Comparison of ENCODE assay signal across 8 mouse cellular contexts in the genomic region with DNA sequence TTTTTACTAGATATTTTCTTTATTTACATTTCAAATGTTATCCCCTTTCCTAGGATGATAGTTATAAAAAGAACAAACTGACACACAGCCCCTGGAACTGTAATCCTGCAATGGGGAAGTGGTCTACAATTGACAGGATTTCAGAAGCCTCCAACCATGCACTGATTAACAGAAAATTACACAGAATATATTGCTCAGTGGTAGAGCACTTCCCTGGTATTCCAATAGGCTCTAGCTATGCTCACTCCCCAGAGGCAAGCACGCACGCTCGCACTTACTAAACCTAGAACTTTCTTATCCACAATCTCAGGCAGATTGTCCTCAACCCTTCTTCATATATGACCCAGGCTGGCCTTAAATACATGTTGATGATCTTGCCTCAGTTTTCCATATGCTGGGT. TPM values are rescaled to one million over a fixed set of nuclear protein-coding genes. Genes with fewer than 3 reads are reported as not detected.
DNase-seq lines count a peak whose midpoint lies in the region; ATAC-seq and TF ChIP-seq lines count a peak whose summit lies in the region.

No protein-coding gene starts in this region.

- peak overlapping the region; percentile 61 to 86 (median 74) for H3K4me3 ChIP-seq in CH12.LX (replicated peaks in 1 of 3; ENCODE audit: low read depth in 2 of 3, low read length in 2 of 3, poor library complexity in 1 of 3)
- H3K4me3 ChIP-seq in forebrain, embryonic 12.5 days (replicated peaks): peak overlapping the region; percentile 89
- peak overlapping the region; percentile 89 for H3K4me3 ChIP-seq in liver, embryonic 13.5 days (replicated peaks)

- DNase-seq in embryo, embryonic 10.5 days (ENCODE audit: low spot score): peak; percentile 3
- no peak for DNase-seq in embryo, embryonic 9.5 days (ENCODE audit: extremely low spot score)
- DNase-seq in CH12.LX (ENCODE audit: extremely low read depth): no peak
- no peak for DNase-seq in liver, embryonic 13.5 days
- DNase-seq in urinary bladder, postnatal 36 days (ENCODE audit: low spot score in 2 of 2): no peak
- DNase-seq in layer of hippocampus, postnatal 10 days (ENCODE audit: low spot score in 2 of 2): no peak

- H3K9me3 ChIP-seq in CH12.LX (replicated peaks; ENCODE audit: low read length): no peaks in the 10 kb centered on the region
- H3K9me3 ChIP-seq in forebrain, embryonic 12.5 days: no peaks in the 10 kb centered on the region
- no peaks in the 10 kb centered on the region for H3K9me3 ChIP-seq in liver, embryonic 13.5 days (replicated peaks)

- H3K27me3 ChIP-seq in CH12.LX (replicated peaks): no peaks in the 10 kb centered on the region
- no peaks in the 10 kb centered on the region for H3K27me3 ChIP-seq in forebrain, embryonic 12.5 days
- no peaks in the 10 kb centered on the region for H3K27me3 ChIP-seq in liver, embryonic 13.5 days

- no peak for TF ChIP-seq EP300 in CH12.LX (IDR thresholded peaks at IDR 0.05; ENCODE audit: low read length)

- H3K9ac ChIP-seq in CH12.LX (ENCODE audit: insufficient read depth, low read depth): peak overlapping the region; percentile 86
- H3K9ac ChIP-seq in forebrain, embryonic 12.5 days: peak overlapping the region; percentile 92
- H3K9ac ChIP-seq in liver, embryonic 13.5 days: peak overlapping the region; percentile 94

- H3K36me3 ChIP-seq in CH12.LX (replicated peaks in 1 of 2; ENCODE audit: control insufficient read depth in 1 of 2, insufficient read depth in 1 of 2, low read length in 1 of 2): peaks cover 0 to under 1% of the 10 kb centered on the region in 2 experiments
- H3K36me3 ChIP-seq in forebrain, embryonic 12.5 days (replicated peaks): no peaks in the 10 kb centered on the region
- no peaks in the 10 kb centered on the region for H3K36me3 ChIP-seq in liver, embryonic 13.5 days

- no peak overlapping the region for H3K27ac ChIP-seq in CH12.LX (ENCODE audit: insufficient read depth, low read depth)
- H3K27ac ChIP-seq in forebrain, embryonic 12.5 days: peak overlapping the region; percentile 87; the same call in 1 of the 2 replicates
- H3K27ac ChIP-seq in liver, embryonic 13.5 days: peak overlapping the region; percentile 93

- peak; percentile 56 for ATAC-seq in forebrain, embryonic 12.5 days (ENCODE audit: low FRiP score)
- no peak for ATAC-seq in liver, embryonic 13.5 days (ENCODE audit: low read depth)
- no peak for ATAC-seq in CD4-positive, CD25-positive, alpha-beta regulatory T cell, adult 4 months

- peaks cover 2 to 23% of the 10 kb centered on the region in 2 experiments; a peak in 2 of 4 replicates for H3K4me1 ChIP-seq in CH12.LX (ENCODE audit: control insufficient read depth in 1 of 2, insufficient read depth in 2 of 2)
- H3K4me1 ChIP-seq in forebrain, embryonic 12.5 days: peaks cover 14% of the 10 kb centered on the region
- peaks cover 26% of the 10 kb centered on the region for H3K4me1 ChIP-seq in liver, embryonic 13.5 days (replicated peaks)

- dilution Hi-C loops in CH12.LX (cut with MboI; ENCODE audit: extremely low pct_ligation_motif_present, extremely low pct_unique_long_range_greater_than_20kb, low sequenced_read_pairs): no loop called here

- H3K79me2 ChIP-seq in CH12.LX (replicated peaks; ENCODE audit: control insufficient read depth, extremely low read depth, insufficient read depth, poor library complexity, severe bottlenecking): peaks cover 10% of the 10 kb centered on the region

- in situ Hi-C loops in CH12.LX (cut with MboI; ENCODE audit: low pct_ligation_motif_present, low pct_unique_long_range_greater_than_20kb, low sequenced_read_pairs): no loop called here

- no peak for TF ChIP-seq POLR2A in CH12.LX (IDR thresholded peaks at IDR 0.05; ENCODE audit: low read depth, low read length)

- 62% methylated on average over 3 of the region's 3 CpGs for WGBS in forebrain, embryonic 12.5 days
- 58% methylated on average over 3 of the region's 3 CpGs for WGBS in liver, embryonic 13.5 days (ENCODE audit: insufficient replicate concordance)

- no peak for TF ChIP-seq CTCF in CH12.LX (conservative IDR thresholded peaks at IDR 0.05 in 1 of 2, IDR thresholded peaks at IDR 0.05 in 1 of 2; ENCODE audit: low read depth in 2 of 2, low read length in 2 of 2)

- H3K4me2 ChIP-seq in CH12.LX (ENCODE audit: insufficient read depth, low read depth, poor library complexity, severe bottlenecking): peak overlapping the region; percentile 69
- H3K4me2 ChIP-seq in forebrain, embryonic 12.5 days: peak overlapping the region; percentile 76
- H3K4me2 ChIP-seq in liver, embryonic 13.5 days: peak overlapping the region; percentile 91

- TF ChIP-seq RAD21 in CH12.LX (IDR thresholded peaks at IDR 0.05; ENCODE audit: low read depth, low read length): no peak

TF ChIP-seq in CH12.LX, 34 proteins besides CTCF, POLR2A, EP300 and RAD21:
- TF ChIP-seq SIN3A (IDR thresholded peaks at IDR 0.05; ENCODE audit: low read length): no peak
- TF ChIP-seq MYC (IDR thresholded peaks at IDR 0.05; ENCODE audit: low read depth, low read length): no peak
- TF ChIP-seq UBTF (IDR thresholded peaks at IDR 0.05; ENCODE audit: low read depth, low read length): no peak
- TF ChIP-seq GABPA (IDR thresholded peaks at IDR 0.05; ENCODE audit: insufficient replicate concordance, low read depth, low read length): no peak
- TF ChIP-seq ZMIZ1 (IDR thresholded peaks at IDR 0.05; ENCODE audit: low read depth, low read length): no peak
- no peak for TF ChIP-seq MAX (IDR thresholded peaks at IDR 0.05; ENCODE audit: low read length)
- no peak for TF ChIP-seq BHLHE40 (IDR thresholded peaks at IDR 0.05; ENCODE audit: low read depth, low read length)
- TF ChIP-seq NRF1 (IDR thresholded peaks at IDR 0.05; ENCODE audit: low read depth, low read length): no peak
- TF ChIP-seq CHD1 (IDR thresholded peaks at IDR 0.05; ENCODE audit: low read depth, low read length): no peak
- no peak for TF ChIP-seq RCOR1 (conservative IDR thresholded peaks at IDR 0.05; ENCODE audit: low read depth, low read length)
- no peak for TF ChIP-seq E2F4 (IDR thresholded peaks at IDR 0.05; ENCODE audit: insufficient replicate concordance, low read depth, low read length)
- no peak for TF ChIP-seq SMC3 (IDR thresholded peaks at IDR 0.05; ENCODE audit: low read depth, low read length)
- TF ChIP-seq USF2 (conservative IDR thresholded peaks at IDR 0.05; ENCODE audit: low read depth, low read length): no peak
- TF ChIP-seq ZC3H11A (IDR thresholded peaks at IDR 0.05; ENCODE audit: low read depth, low read length): no peak
- TF ChIP-seq MXI1 (IDR thresholded peaks at IDR 0.05; ENCODE audit: low read depth, low read length): no peak
- no peak for TF ChIP-seq POLR2AphosphoS2 (IDR thresholded peaks at IDR 0.05; ENCODE audit: low read depth, low read length)
- TF ChIP-seq CHD2 (IDR thresholded peaks at IDR 0.05; ENCODE audit: low read length): no peak

RNA-seq across cellular contexts. Expression of a gene that starts 0.5 kb away (rescaled TPM):
- 26.1 and 28.0 TPM in 2 replicates for total RNA-seq in CH12.LX (2012; rRNA removed)
- 51.5 and 54.3 TPM in 2 replicates for total RNA-seq in CH12.LX (2014; rRNA removed)
- polyA plus RNA-seq in CH12.LX (2012; ENCODE audit: insufficient read length, low read depth): 20.1 and 25.5 TPM in 2 replicates
- polyA plus RNA-seq in forebrain, embryonic 12.5 days (2016; fragmentation: Nextera tagmentation; extraction: Ambion mirVana): 41.1 and 46.3 TPM in 2 replicates
- polyA plus RNA-seq in liver, embryonic 13.5 days (2015; fragmentation: Nextera tagmentation; extraction: Ambion mirVana): 43.9 and 49.8 TPM in 2 replicates
- polyA plus RNA-seq in CD4-positive, CD25-positive, alpha-beta regulatory T cell, adult 4 months (2017; shearing (Covaris generic)): 10 to 100 TPM; 10.1 to 16.5 TPM
- 10 to 100 TPM; 32.0 to 33.3 TPM for total RNA-seq in layer of hippocampus, postnatal 10 days (2021)

RNA-seq across cellular contexts. Expression of a gene that starts 24.6 kb away (rescaled TPM):
- total RNA-seq in CH12.LX (2012; rRNA removed) (not detected in 2 replicates), CH12.LX (2014; rRNA removed) (not detected in 2 replicates)
- not detected in 2 replicates for polyA plus RNA-seq in CH12.LX (2012; ENCODE audit: insufficient read length, low read depth)
- polyA plus RNA-seq in forebrain, embryonic 12.5 days (2016; fragmentation: Nextera tagmentation; extraction: Ambion mirVana): not detected in 2 replicates
- not detected in 2 replicates for polyA plus RNA-seq in liver, embryonic 13.5 days (2015; fragmentation: Nextera tagmentation; extraction: Ambion mirVana)
- polyA plus RNA-seq in CD4-positive, CD25-positive, alpha-beta regulatory T cell, adult 4 months (2017; shearing (Covaris generic)): not detected
- total RNA-seq in layer of hippocampus, postnatal 10 days (2021): not detected

RNA-seq across cellular contexts. Expression of a gene that starts 36.8 kb away (rescaled TPM):
- total RNA-seq in CH12.LX (2012; rRNA removed) (not detected in 2 replicates), CH12.LX (2014; rRNA removed) (not detected in 2 replicates)
- polyA plus RNA-seq in CH12.LX (2012; ENCODE audit: insufficient read length, low read depth): not detected in 2 replicates
- not detected in 2 replicates for polyA plus RNA-seq in forebrain, embryonic 12.5 days (2016; fragmentation: Nextera tagmentation; extraction: Ambion mirVana)
- polyA plus RNA-seq in liver, embryonic 13.5 days (2015; fragmentation: Nextera tagmentation; extraction: Ambion mirVana): not detected in 2 replicates
- under 1 TPM in 1 of 2 experiments, not detected in 1; 0.08 TPM for polyA plus RNA-seq in CD4-positive, CD25-positive, alpha-beta regulatory T cell, adult 4 months (2017; shearing (Covaris generic))
- not detected for total RNA-seq in layer of hippocampus, postnatal 10 days (2021)
